Mouse (Mus musculus): ENCODE measurements around the gene Gm44965.
A peak's percentile ranks its signal among the peaks of the same experiment; 100 is the strongest.

Gene Gm44965

DNA sequence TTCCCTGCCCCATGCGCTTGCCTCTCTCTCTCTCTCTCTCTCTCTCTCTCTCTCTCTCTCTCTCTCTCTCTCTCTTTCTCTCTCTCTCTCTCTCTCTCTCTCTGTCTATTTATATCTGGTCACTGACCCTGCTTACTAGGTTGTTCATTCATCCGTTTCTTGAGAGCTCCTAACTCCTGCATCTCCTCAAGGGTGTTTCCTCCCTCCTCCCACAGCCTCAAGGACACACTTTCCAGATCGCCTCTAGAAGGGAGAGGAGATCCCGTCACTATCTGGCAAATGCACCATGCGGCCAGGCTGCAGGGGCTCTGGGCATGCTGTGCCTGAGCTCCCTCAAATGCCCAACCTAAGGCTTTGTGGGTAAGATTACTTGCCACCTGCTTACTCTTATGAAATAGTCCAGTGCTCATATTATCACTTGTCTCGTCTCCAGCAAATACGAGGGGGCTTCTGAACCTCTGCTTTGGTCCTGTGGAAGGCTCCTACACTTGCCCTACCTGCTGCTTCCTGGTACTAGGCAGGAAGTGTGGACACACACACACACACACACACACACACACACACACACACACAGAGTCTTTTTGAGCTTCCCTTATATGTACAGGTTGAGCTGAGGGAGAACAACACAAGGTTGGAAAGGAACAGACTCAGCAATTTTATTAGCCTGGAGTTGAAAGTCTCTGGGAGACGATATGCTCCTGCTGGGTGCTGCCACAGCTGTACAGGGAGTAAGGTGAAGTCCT lies 24.5 kb upstream of the Gm44965 start:
- H3K36me3 ChIP-seq (ENCODE audit: control insufficient read depth, insufficient read depth, low read length, poor library complexity, severe bottlenecking), result peaks cover 4% of the 10 kb centered on the region; the same call in 1 of the 2 replicates
- DNase-seq (ENCODE audit: low read depth, low spot score), result peak; percentile 23

DNA sequence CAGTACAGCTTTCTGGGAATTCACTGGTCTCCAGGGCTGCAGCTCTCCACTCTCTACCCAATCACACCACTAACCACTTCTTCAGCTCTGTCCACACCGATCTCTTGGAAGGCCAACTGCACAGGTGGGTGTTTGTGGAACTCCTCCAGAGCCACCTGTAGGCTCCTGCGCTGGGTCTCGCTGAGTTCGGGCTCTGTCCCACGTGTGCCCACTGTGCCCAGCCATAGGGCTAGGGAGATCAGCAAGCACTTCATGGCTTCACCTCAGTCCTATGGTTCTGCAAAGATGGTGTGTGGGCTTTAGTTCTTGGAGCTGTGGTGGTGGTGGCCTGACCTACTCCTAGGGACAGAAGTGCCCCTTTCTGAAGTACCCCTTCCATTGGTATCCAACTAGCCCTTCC lies 21.7 kb upstream of the Gm44965 start:
- Histone ChIP-seq H3K27me3 (ENCODE audit: control insufficient read depth, insufficient read depth, low read length, poor library complexity, severe bottlenecking) (no peaks in the 10 kb centered on the region), H3K36me3 (ENCODE audit: control insufficient read depth, insufficient read depth, low read length, poor library complexity, severe bottlenecking) (no peaks in the 10 kb centered on the region)
- no peak for DNase-seq (ENCODE audit: low read depth, low spot score)

More for the DNA sequence above, 24.5 kb upstream of the Gm44965 start:
- H3K27me3 ChIP-seq (ENCODE audit: control insufficient read depth, insufficient read depth, low read length, poor library complexity, severe bottlenecking), result no peaks in the 10 kb centered on the region

DNA sequence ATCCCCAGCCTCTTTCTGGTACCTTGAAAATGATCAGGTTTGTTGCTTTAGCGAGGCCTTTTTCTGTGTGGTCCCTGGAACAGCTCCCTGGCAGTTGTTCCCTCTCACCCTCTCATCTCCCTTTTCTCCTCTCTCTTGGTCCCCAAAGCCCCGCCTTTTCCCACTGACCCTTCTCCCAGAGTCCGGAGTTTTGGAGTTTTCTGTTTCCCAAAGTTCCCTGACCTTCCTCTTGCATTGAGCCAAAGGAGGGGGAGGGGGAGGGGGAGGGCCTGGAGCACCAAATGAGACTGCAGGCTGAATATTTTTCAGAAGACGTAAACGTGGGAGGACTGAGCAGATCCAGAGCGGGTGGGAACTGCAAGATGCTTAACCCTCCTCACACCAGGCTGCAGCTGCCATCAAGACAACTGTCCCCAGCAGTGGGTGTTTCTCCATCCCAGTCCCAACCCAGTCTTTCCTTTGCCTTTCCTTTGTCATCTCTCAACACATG lies 21.1 kb upstream of the Gm44965 start, which contains the start of gene Rarres2:
TSS of gene Rarres2 (minus strand) at position 218 of the 490 bp plus-strand sequence.
- DNase-seq (ENCODE audit: low read depth, low spot score), result no peak
- H3K36me3 ChIP-seq (ENCODE audit: control insufficient read depth, insufficient read depth, low read length, poor library complexity, severe bottlenecking), result no peaks in the 10 kb centered on the region
- H3K27me3 ChIP-seq (ENCODE audit: control insufficient read depth, insufficient read depth, low read length, poor library complexity, severe bottlenecking), result no peaks in the 10 kb centered on the region

DNA sequence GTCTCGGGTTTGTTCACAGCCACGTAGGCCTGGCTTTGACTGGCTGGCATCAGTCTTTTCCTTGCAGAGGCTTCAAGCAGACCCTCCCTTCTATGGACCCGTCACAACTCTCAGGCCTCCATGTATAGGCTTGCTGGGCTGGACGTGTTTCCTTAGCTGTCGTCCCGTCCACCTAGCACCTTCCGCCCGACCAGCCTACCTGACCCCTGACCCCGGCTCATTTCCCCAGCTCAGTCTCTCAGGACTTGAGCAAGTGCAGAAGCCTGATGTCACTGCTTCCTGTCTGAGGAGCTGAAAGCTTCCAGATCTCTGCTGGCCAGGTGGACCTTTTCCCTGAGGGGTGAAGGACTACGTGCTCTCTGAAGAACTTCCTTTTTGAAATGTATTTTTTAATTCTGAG lies 20.5 kb upstream of the Gm44965 start:
- Histone ChIP-seq H3K27me3 (ENCODE audit: control insufficient read depth, insufficient read depth, low read length, poor library complexity, severe bottlenecking) (no peaks in the 10 kb centered on the region), H3K36me3 (ENCODE audit: control insufficient read depth, insufficient read depth, low read length, poor library complexity, severe bottlenecking) (no peaks in the 10 kb centered on the region)
- DNase-seq (ENCODE audit: low read depth, low spot score), result no peak

DNA sequence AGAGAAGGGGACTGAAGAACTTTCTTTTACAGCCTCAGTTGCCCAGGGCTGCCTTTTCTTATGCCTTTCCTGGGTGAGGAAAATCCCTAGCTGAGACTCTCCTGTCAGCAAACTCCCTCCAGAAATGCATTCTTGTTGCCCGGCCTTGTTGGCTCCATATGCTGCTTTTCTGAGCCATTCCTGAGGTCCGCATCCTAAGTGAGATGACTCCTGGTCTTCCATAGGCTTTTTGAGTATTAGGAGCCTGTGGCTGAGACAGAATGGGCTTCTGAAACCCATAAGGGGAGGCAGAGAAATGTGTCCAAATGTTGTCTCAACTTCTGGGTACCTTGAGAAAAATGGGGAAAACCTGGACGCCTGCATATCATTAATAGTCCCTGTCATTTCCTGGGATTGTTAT lies 19.8 kb upstream of the Gm44965 start:
- DNase-seq (ENCODE audit: low read depth, low spot score), result no peak
- Histone ChIP-seq H3K36me3 (ENCODE audit: control insufficient read depth, insufficient read depth, low read length, poor library complexity, severe bottlenecking) (no peaks in the 10 kb centered on the region), H3K27me3 (ENCODE audit: control insufficient read depth, insufficient read depth, low read length, poor library complexity, severe bottlenecking) (no peaks in the 10 kb centered on the region)

DNA sequence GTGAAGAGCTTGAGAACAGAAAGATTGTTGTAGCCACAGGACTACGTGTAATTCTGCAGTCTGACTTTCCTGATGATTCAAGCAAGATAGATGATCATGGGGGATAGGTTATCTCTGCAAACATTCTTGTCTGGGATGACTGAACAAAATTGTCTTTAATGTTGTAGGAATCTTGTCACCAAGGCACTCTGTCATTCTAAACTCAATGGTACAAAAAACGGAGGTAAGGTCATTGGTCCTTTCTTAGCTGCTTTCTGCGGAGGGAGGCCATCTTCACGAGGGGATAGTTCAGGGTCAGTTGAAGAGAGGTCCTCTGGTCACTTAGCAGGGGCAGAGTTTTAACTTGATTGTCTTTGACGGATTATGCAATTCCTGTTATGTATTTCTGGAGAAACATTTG lies 15.0 kb upstream of the Gm44965 start:
- no peaks in the 10 kb centered on the region for H3K36me3 ChIP-seq (ENCODE audit: control insufficient read depth, insufficient read depth, low read length, poor library complexity, severe bottlenecking)
- no peak for DNase-seq (ENCODE audit: low read depth, low spot score)
- H3K27me3 ChIP-seq (ENCODE audit: control insufficient read depth, insufficient read depth, low read length, poor library complexity, severe bottlenecking), result no peaks in the 10 kb centered on the region

DNA sequence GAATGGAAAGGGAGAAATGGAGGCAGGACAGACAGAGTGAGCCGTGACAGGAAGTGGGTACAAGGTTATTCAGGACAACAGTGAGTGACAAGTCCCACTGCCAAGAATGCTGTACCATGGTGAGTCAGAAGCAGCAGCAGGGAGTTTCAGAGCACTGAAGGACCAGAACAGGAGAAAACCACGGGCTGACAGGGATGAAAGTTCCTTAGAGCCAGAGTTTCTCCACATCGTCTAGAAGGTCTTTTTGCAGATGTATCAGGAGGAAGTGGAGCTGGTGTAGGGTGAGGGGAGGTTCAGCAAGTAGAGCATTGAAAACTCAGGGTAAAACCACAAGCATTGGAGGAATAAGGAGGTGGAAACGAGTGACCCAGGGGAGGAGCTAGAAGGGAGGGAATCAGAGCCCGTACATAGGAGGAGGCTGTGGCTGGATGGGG lies 14.5 kb upstream of the Gm44965 start:
- DNase-seq (ENCODE audit: low read depth, low spot score), result no peak
- Histone ChIP-seq H3K36me3 (ENCODE audit: control insufficient read depth, insufficient read depth, low read length, poor library complexity, severe bottlenecking) (no peaks in the 10 kb centered on the region), H3K27me3 (ENCODE audit: control insufficient read depth, insufficient read depth, low read length, poor library complexity, severe bottlenecking) (no peaks in the 10 kb centered on the region)

DNA sequence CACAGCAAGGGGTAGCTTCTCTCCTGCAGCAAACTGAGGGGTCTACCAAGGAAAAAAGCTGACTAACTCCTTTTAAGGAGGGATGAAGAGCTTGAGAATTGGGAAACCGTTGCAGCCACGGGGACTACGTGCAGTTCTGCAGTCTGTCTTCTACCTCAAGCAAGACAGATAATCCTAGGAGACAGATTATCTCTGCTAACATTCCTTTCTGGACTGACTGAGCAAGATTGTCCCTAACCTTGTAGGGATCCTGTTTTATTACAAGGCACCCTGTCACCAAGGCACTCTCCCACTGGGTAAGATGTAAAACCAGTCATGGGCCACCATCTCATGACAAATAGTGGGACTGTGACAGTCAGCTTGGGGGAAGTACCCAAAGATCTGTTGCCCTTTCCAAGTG lies 12.5 kb upstream of the Gm44965 start:
- H3K36me3 ChIP-seq (ENCODE audit: control insufficient read depth, insufficient read depth, low read length, poor library complexity, severe bottlenecking), result no peaks in the 10 kb centered on the region

DNA sequence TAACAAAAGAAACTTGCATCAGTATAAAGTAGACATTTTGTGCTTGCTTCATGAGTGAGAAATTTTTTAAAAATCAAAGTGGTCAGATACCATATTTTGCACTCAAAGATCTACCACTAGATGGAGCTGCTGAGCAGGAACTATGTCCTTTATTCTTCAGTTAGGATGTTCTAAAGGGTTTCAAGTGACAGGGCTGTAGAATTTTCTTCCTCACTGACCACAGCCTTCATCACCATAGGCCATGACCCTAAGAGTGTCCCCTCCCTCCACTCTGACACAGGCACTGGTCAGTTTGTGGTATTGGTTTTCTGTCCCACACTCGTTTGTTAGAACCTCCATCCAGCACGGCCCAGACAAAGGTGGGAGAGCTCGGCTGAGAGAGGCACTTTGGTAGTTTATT lies 11.7 kb upstream of the Gm44965 start:
- H3K27me3 ChIP-seq (ENCODE audit: control insufficient read depth, insufficient read depth, low read length, poor library complexity, severe bottlenecking), result no peaks in the 10 kb centered on the region
- DNase-seq (ENCODE audit: low read depth, low spot score), result peak; percentile 81
- H3K36me3 ChIP-seq (ENCODE audit: control insufficient read depth, insufficient read depth, low read length, poor library complexity, severe bottlenecking), result no peaks in the 10 kb centered on the region

More for the DNA sequence above, 12.5 kb upstream of the Gm44965 start:
- no peak for DNase-seq (ENCODE audit: low read depth, low spot score)
- no peaks in the 10 kb centered on the region for H3K27me3 ChIP-seq (ENCODE audit: control insufficient read depth, insufficient read depth, low read length, poor library complexity, severe bottlenecking)

DNA sequence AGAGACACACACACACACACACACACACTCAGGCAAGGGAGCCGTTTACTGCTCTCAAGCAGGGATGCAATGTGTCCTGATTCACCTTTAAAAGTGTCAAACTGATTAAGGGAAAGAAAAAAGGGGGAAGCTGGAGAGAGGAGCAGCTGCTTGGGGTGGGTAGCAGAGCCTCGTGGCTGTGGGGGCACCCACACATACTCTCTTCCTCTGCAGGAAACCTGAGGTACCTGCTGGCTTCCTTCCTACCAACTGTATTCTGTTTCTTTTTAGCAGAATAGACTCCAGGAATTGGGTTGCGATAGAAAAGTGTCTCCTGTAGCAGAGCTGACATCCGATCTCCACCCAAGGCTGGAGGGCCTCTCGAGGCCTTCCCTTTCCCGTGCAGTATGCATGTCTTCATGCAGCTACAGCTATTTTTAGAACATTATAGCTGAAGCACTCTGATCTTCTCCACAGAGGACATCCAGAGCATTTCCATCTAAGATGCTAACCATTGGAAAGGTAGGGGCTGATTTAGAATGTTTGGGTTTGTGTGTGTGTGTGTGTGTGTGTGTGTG lies 4.5 kb upstream of the Gm44965 start, which contains the start of gene Gm45021:
TSS of gene Gm45021 (plus strand) at position 417 of the 557 bp plus-strand sequence.
- DNase-seq (ENCODE audit: low read depth, low spot score), result no peak
- Histone ChIP-seq H3K36me3 (ENCODE audit: control insufficient read depth, insufficient read depth, low read length, poor library complexity, severe bottlenecking) (no peaks in the 10 kb centered on the region), H3K27me3 (ENCODE audit: control insufficient read depth, insufficient read depth, low read length, poor library complexity, severe bottlenecking) (no peaks in the 10 kb centered on the region)

DNA sequence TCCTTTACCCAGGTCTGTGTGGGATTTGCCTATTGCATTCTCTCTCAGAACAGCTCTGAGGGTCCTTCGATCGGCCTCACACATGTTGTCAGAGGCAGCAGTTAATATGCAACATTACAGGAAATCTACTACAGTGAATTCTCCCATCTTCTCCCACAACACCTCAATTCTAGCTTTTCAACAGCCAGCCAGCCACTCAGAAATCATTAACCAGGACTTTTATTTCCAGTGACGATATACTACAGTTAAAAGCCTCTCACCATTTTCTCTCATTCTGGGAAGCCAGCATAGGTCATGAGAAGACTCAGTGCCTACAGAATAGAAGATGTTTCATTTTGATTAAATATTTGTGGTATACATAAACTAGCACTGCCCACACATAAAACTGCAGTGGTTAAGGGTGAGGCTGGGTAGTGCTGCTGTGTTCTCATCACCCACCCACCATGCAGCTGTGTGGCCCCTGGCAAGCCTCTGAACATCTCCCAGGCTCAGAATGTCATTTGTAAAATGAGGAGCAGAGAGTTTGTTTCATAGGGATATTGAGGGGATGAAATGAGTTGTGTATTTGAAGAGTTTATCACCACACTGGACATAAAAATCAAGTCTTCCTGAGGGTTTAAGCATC lies 2.4 kb upstream of the Gm44965 start:
- no peaks in the 10 kb centered on the region for H3K27me3 ChIP-seq (ENCODE audit: control insufficient read depth, insufficient read depth, low read length, poor library complexity, severe bottlenecking)
- H3K36me3 ChIP-seq (ENCODE audit: control insufficient read depth, insufficient read depth, low read length, poor library complexity, severe bottlenecking), result no peaks in the 10 kb centered on the region
- DNase-seq (ENCODE audit: low read depth, low spot score), result no peak

DNA sequence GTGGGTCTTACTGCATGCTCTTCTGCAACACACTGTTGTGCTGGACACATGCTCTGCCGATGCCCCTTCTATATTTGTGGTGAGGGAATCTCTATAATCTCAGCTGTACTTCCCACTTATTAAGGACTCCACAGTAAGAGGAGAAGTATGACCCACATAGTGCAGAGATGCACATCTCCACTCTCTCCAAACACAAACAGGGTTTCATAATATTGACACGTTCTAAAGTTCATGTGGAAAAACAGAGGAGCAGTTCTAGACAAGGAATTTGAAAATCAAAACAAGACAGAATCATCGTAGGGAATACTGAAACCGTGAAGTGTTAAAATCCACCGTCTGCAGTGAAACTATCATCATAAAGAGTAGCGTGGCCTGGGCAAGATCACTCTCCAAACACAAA lies 1.9 kb upstream of the Gm44965 start:
- H3K27me3 ChIP-seq (ENCODE audit: control insufficient read depth, insufficient read depth, low read length, poor library complexity, severe bottlenecking), result no peaks in the 10 kb centered on the region
- no peaks in the 10 kb centered on the region for H3K36me3 ChIP-seq (ENCODE audit: control insufficient read depth, insufficient read depth, low read length, poor library complexity, severe bottlenecking)
- DNase-seq (ENCODE audit: low read depth, low spot score), result no peak

DNA sequence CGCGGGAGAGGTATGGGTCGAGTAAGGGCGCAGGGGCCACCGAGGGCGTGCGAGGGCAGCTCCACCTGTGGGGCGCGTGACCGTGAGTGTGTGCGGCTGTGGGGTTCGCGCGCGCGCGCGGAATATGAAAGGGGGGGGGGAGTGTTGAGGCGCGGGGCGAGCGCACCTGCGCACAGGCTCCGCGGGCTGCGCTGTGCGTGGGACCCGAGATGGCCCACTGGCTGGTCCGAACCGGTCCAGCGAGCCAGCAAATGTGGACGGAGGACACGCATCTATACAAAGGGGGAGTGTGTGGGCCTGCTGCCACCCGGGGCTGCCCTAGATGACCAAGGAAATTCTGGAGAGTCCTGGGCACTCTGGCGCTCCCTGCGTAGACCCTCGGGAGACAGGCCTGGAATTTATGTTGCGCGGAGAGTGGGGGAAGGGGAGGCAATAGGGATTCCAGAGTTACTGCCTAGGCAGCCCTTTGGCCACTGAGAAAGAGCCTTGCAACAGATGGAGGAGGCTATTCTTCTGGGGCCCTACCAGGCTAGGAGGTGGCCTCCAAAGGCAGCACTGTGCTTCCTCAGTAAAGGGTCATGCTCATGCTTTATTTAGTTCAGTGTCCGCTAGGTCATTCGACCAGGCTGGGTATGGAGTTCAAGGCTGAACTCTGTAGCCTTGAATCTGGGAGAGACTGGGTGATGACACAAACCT lies 450 bp downstream of the Gm44965 start:
- no peak for DNase-seq (ENCODE audit: low read depth, low spot score)
- H3K36me3 ChIP-seq (ENCODE audit: control insufficient read depth, insufficient read depth, low read length, poor library complexity, severe bottlenecking), result no peaks in the 10 kb centered on the region
- H3K27me3 ChIP-seq (ENCODE audit: control insufficient read depth, insufficient read depth, low read length, poor library complexity, severe bottlenecking), result no peaks in the 10 kb centered on the region

DNA sequence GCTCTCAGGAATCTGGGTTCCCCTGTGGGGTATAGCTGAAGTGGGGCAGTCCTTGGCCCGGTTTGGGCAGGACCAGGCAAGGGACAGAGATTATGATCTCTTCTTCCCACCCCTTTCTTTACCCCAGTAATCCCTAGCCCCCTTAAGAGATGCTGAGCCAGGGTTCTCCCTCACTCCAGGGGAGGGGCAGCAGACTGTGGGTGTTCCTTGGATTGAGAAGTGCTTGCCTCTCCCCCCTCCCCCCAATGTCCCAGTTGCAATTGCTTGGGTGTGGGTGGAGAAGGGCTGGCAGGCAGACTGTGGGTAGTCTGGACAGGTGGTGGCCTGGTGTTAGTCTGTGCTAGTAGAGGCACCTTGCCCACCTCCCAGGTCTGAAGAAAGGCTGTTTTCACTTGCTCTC lies 1.5 kb downstream of the Gm44965 start:
- no peak for DNase-seq (ENCODE audit: low read depth, low spot score)

More for the DNA sequence above, 1.5 kb downstream of the Gm44965 start:
- no peaks in the 10 kb centered on the region for H3K27me3 ChIP-seq (ENCODE audit: control insufficient read depth, insufficient read depth, low read length, poor library complexity, severe bottlenecking)
- H3K36me3 ChIP-seq (ENCODE audit: control insufficient read depth, insufficient read depth, low read length, poor library complexity, severe bottlenecking), result no peaks in the 10 kb centered on the region

Measured in splenic B cell, adult 2 months (primary cell).